Mouse (Mus musculus) hindbrain, embryonic 10.5 days (tissue): Measurements from ENCODE around the gene Tmem175. TPM values are rescaled to one million over a fixed set of nuclear protein-coding genes. Genes with fewer than 3 reads are reported as not detected.
A peak's percentile ranks its signal among the peaks of the same experiment; 100 is the strongest.

Experiments used
- DNase-seq: peaks from one replicate; pipeline ENCODE4 v3.0.0-alpha.2; 2017; ENCODE audit warnings: low spot score
- H3K27ac ChIP-seq: fragments of 300-500 bp; sonication (generic); 2 replicates; pipeline ENCODE4 v1.5.1; 2016; ENCODE audit warnings: mild to moderate bottlenecking, moderate library complexity
- H3K27me3 ChIP-seq: fragments of 300-500 bp; sonication (generic); 2 replicates; pipeline ENCODE4 v1.6.1; 2016; ENCODE audit warnings: mild to moderate bottlenecking; ENCODE audit not compliant: poor library complexity, insufficient read depth, severe bottlenecking
- H3K36me3 ChIP-seq: fragments of 300-500 bp; sonication (generic); 2 replicates; pipeline ENCODE4 v1.6.1; 2016; ENCODE audit warnings: mild to moderate bottlenecking, moderate library complexity
- H3K4me1 ChIP-seq: fragments of 300-500 bp; sonication (generic); replicated peaks from 2 replicates; pipeline ENCODE4 v1.6.1; 2016; ENCODE audit warnings: mild to moderate bottlenecking
- H3K4me3 ChIP-seq: fragments of 300-500 bp; sonication (generic); 2 replicates; pipeline ENCODE4 v1.5.1; 2016; ENCODE audit warnings: mild to moderate bottlenecking, moderate library complexity
- H3K9me3 ChIP-seq: fragments of 300-500 bp; sonication (generic); 2 replicates; pipeline ENCODE4 v1.6.1; 2016; ENCODE audit warnings: mild to moderate bottlenecking, moderate library complexity
- WGBS: fragments of 180-500 bp; shearing (Covaris S2); methylation state at CpG from one replicate; pipeline ENCODE4 v1.1.7; 2016; 5-methylcytosine and 5-hydroxymethylcytosine counted together
- polyA plus RNA-seq: library from polyadenylated mRNA; unstranded; fragments of >200 nt; fragmentation: Nextera tagmentation; extraction: Ambion mirVana; gene quantifications from 2 replicates; pipeline ENCODE4 v1.2.1, GENCODE M21; 2016

Gene Tmem175
- polyA plus RNA-seq, 1 experiment from 2014 or later: 19.2 TPM

- peak overlapping the region; percentile 91 for H3K27ac ChIP-seq
- peak; percentile 56 for DNase-seq
- peaks cover 73% of the 10 kb centered on the region for H3K4me1 ChIP-seq
- under 1% methylated on average over 96 of the region's 99 CpGs for WGBS
- H3K36me3 ChIP-seq: 0 out of 2 replicates have a peak, but pooled peaks cover 6% of the 10 kb centered on the region
- peak overlapping the region; percentile 85 for H3K4me3 ChIP-seq
- peaks cover 39% of the 10 kb centered on the region for H3K27me3 ChIP-seq
- no peaks in the 10 kb centered on the region for H3K9me3 ChIP-seq
These were observed 65.0 kb downstream of the Tmem175 start for GRCm38 (mm10) chr5:108694352-108695261.

GRCm38 (mm10) chr5:108695861-108696260, 66.3 kb downstream of the Tmem175 start:
- Histone ChIP-seq H3K9me3 (no peaks in the 10 kb centered on the region), H3K4me1 (peaks cover 85% of the 10 kb centered on the region), H3K36me3 (0 out of 2 replicates have a peak, but pooled peaks cover 6% of the 10 kb centered on the region), H3K27me3 (peaks cover 39% of the 10 kb centered on the region), H3K27ac (0 out of 2 replicates have a peak overlapping the region, but pooled peaks have one; percentile 80), H3K4me3 (peak overlapping the region; percentile 85)
- no peak for DNase-seq
- 93% methylated on average over 12 of the region's 12 CpGs for WGBS

- Histone ChIP-seq H3K9me3 (no peaks in the 10 kb centered on the region), H3K27me3 (peaks cover 35% of the 10 kb centered on the region), H3K36me3 (0 out of 2 replicates have a peak, but pooled peaks cover 6% of the 10 kb centered on the region), H3K4me1 (peaks cover 92% of the 10 kb centered on the region), H3K27ac (peak overlapping the region; percentile 80), H3K4me3 (peak overlapping the region; percentile 85; the same call in 1 of the 2 replicates)
- WGBS: 80% methylated on average over 3 of the region's 3 CpGs
- no peak for DNase-seq
These were observed 67.0 kb downstream of the Tmem175 start for GRCm38 (mm10) chr5:108696542-108696941.

- Histone ChIP-seq H3K36me3 (peaks cover 8% of the 10 kb centered on the region; the same call in 1 of the 2 replicates), H3K4me3 (peak overlapping the region; percentile 18; the same call in 1 of the 2 replicates), H3K4me1 (peaks cover 90% of the 10 kb centered on the region), H3K27ac (peak overlapping the region; percentile 80), H3K27me3 (peaks cover 27% of the 10 kb centered on the region), H3K9me3 (no peaks in the 10 kb centered on the region)
- DNase-seq: peak; percentile 59
- 18% methylated on average over 4 of the region's 4 CpGs for WGBS
These were observed 67.8 kb downstream of the Tmem175 start for GRCm38 (mm10) chr5:108697341-108697753.

Other genes starting within 250 kb of the Tmem175 start
- 0.25 and 0.44 TPM in 2 replicates for gene Pde6b, start 241.4 kb upstream of the Tmem175 start, polyA plus RNA-seq
- gene Atp5k, start 195.3 kb upstream of the Tmem175 start, polyA plus RNA-seq: 397 and 447 TPM in 2 replicates
- gene Mfsd7a, start 180.9 kb upstream of the Tmem175 start, polyA plus RNA-seq: 0.10 and 0.13 TPM in 2 replicates
- 24.3 and 27.5 TPM in 2 replicates for gene Pcgf3, start 168.5 kb upstream of the Tmem175 start, polyA plus RNA-seq
- 6.9 and 11.2 TPM in 2 replicates for gene Cplx1, start 79.7 kb upstream of the Tmem175 start, polyA plus RNA-seq
- 58.0 and 60.9 TPM in 2 replicates for gene Gak, start within 50 bp of the Tmem175 start, polyA plus RNA-seq
- 12.0 and 12.8 TPM in 2 replicates for gene Idua, start 30.6 kb downstream of the Tmem175 start, polyA plus RNA-seq
- 11.1 and 15.1 TPM in 2 replicates for gene Dgkq, start 39.9 kb downstream of the Tmem175 start, polyA plus RNA-seq
- gene Slc26a1, start 45.8 kb downstream of the Tmem175 start, polyA plus RNA-seq: 0.57 and 0.99 TPM in 2 replicates
- 14.7 and 16.3 TPM in 2 replicates for gene Fgfrl1, start 62.6 kb downstream of the Tmem175 start, polyA plus RNA-seq
- gene Rnf212, start 145.2 kb downstream of the Tmem175 start, polyA plus RNA-seq: 0.25 TPM in 1 of 2 replicates, not detected in the other
- not detected in 2 replicates for gene Tmed11, start 165.6 kb downstream of the Tmem175 start, polyA plus RNA-seq
- not detected in 2 replicates for gene Vmn2r8, start 179.1 kb downstream of the Tmem175 start, polyA plus RNA-seq
- not detected in 2 replicates for gene Vmn2r9, start 222.8 kb downstream of the Tmem175 start, polyA plus RNA-seq